Mouse (Mus musculus): ENCODE measurements at regions not wholly inside any gene's neighbourhood (a gene's known extent, or its start where the extent isn't known, plus 50 kb on each side); places are given as distances from the start of the nearest gene placed in this dataset.

DNA sequence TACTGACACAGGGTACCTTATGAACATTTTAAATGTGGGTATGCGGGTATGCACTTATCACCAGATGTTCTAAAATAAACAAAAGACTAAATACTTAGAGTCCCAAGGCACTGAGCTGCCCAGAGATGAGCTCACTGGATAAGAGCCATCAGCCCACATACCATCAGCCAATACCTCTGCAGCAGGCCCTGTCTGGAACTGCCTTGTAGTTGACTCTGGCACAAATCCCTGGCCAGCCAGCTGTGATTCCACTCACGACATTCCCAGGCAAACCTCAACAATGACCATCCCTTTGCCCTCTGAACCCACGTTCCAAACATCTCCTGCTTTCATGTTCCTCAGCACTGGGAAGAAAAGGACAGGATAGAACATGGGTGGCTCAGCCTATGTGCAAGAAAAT is 73.7 kb downstream of the Mrpl39 start:
- no peak for TF ChIP-seq CTCF (IDR thresholded peaks at IDR 0.05)
- TF ChIP-seq EP300 (IDR thresholded peaks at IDR 0.05): no peak

Measured in lung, postnatal 0 days (tissue).